Mouse (Mus musculus): ENCODE measurements around the gene Efna5. TPM values are rescaled to one million over a fixed set of nuclear protein-coding genes. Genes with fewer than 3 reads are reported as not detected.

The Efna5 gene
- total RNA-seq, 2 experiments from 2014 or later: 6.7 to 8.5 TPM

GRCm38 (mm10) chr17:62721595-62721994, 159.5 kb downstream of the Efna5 start:
- DNase-seq (ENCODE audit: low spot score in 2 of 2): no peak
- TF ChIP-seq CTCF (conservative IDR thresholded peaks at IDR 0.05): no peak
- Histone ChIP-seq H3K4me3 (no peak overlapping the region), H3K27ac (no peak overlapping the region)

- Histone ChIP-seq H3K27ac (no peak overlapping the region), H3K4me3 (peak overlapping the region; percentile 14; the same call in 1 of the 2 replicates)
- TF ChIP-seq CTCF (conservative IDR thresholded peaks at IDR 0.05): no peak
- DNase-seq (ENCODE audit: low spot score in 2 of 2): no peak
Measured at GRCm38 (mm10) chr17:62720740-62721450, 160.2 kb downstream of the Efna5 start.

GRCm38 (mm10) chr17:62717426-62718131, 163.5 kb downstream of the Efna5 start:
- DNase-seq (ENCODE audit: low spot score in 2 of 2): no peak
- no peak for TF ChIP-seq CTCF (conservative IDR thresholded peaks at IDR 0.05)
- Histone ChIP-seq H3K27ac (no peak overlapping the region), H3K4me3 (no peak overlapping the region)

DNA sequence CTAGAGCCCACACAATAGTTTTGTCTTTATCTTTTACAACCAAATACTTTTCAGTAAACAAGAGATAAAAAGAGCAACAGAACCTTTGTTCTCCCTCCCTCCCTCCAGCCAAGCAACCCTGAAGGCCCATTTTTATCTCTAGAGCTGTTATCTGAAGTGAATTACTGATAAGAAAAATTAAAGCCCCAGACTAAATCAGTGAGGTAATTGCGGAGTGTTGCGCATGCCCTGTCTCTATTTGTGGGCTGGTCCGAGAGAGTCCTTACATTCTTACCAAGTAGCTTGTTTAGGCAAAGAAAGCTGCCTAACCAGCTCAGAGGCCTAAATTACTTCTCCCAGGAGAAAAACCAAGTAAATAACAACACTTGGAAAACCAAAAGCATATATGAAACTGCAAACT, 167.7 kb downstream of the Efna5 start:
- no peak overlapping the region for H3K27ac ChIP-seq
- H3K4me3 ChIP-seq: no peak overlapping the region
- TF ChIP-seq CTCF (conservative IDR thresholded peaks at IDR 0.05): no peak
- DNase-seq (ENCODE audit: low spot score in 2 of 2): no peak

DNA sequence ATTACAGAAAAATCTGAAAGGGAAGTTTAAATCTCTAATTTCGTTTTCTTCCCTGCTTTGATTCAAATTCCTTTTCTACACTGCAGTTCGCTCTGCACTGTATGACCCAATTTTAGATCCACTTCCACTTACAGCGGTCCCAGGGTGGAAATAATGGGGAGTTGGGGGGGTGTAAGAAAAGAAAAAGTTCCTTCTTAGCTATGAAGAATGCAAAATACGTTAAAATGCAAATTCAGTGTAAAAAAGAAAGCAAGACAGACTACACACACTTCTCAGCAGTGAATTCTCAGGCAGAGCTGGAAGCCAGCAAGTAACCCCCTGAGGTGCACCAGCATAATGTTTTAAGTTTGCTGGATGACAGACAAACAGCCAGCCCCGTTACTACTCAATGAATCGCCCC, 174.7 kb downstream of the Efna5 start:
- no peak for TF ChIP-seq CTCF (conservative IDR thresholded peaks at IDR 0.05)
- no peak for DNase-seq (ENCODE audit: low spot score in 2 of 2)
- H3K4me3 ChIP-seq: no peak overlapping the region
- H3K27ac ChIP-seq: no peak overlapping the region

- H3K4me3 ChIP-seq: no peak overlapping the region
Measured at GRCm38 (mm10) chr17:62702020-62702814, 178.9 kb downstream of the Efna5 start.

DNA sequence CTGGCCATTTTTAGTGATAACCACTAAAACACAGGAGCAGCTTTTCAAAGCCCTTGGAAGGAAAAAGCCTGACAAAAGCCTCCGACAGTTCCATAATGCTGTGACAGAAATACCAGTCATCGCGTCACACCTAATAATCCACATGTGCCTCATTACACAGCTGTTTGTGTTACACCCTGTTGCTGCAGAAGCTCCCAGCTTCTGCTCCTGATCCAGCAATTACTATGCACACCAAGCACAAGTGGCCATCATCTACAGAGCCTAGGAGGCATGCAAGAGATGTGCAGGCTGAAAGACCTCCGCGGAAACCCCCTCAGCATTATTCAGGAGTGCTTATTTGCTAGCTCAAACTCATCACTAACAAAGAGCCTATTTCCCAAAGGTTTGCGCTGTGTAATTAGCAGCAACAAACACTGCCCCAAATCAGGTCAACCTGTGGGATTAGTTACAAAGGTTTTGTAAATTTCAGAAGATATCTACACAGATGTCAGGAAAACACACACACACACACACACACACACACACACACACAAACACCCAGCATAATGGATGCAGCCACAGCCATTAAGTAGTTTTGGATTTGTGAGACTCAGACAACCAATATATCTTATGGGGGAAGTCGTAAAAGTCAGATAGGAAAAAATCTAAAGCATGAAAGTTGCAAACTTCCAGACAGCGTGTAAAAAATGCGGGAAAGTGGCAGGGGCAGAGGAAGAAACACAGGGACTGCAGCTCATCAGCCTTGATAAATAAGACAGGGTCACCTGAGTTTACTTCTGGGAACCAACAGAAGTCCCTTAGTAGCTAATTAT, 180.1 kb downstream of the Efna5 start:
- no peak for DNase-seq (ENCODE audit: low spot score in 2 of 2)
- TF ChIP-seq CTCF (conservative IDR thresholded peaks at IDR 0.05): no peak
- Histone ChIP-seq H3K27ac (no peak overlapping the region), H3K4me3 (no peak overlapping the region)

More at GRCm38 (mm10) chr17:62702020-62702814, 178.9 kb downstream of the Efna5 start:
- no peak overlapping the region for H3K27ac ChIP-seq
- DNase-seq (ENCODE audit: low spot score in 2 of 2): no peak
- no peak for TF ChIP-seq CTCF (conservative IDR thresholded peaks at IDR 0.05)

- Histone ChIP-seq H3K4me3 (no peak overlapping the region), H3K27ac (no peak overlapping the region)
- no peak for DNase-seq (ENCODE audit: low spot score in 2 of 2)
- no peak for TF ChIP-seq CTCF (conservative IDR thresholded peaks at IDR 0.05)
Measured at GRCm38 (mm10) chr17:62694958-62695437, 186.1 kb downstream of the Efna5 start.

GRCm38 (mm10) chr17:62692242-62692641, 188.9 kb downstream of the Efna5 start:
- no peak for TF ChIP-seq CTCF (conservative IDR thresholded peaks at IDR 0.05)
- DNase-seq (ENCODE audit: low spot score in 2 of 2): no peak
- H3K4me3 ChIP-seq: no peak overlapping the region
- H3K27ac ChIP-seq: no peak overlapping the region

DNA sequence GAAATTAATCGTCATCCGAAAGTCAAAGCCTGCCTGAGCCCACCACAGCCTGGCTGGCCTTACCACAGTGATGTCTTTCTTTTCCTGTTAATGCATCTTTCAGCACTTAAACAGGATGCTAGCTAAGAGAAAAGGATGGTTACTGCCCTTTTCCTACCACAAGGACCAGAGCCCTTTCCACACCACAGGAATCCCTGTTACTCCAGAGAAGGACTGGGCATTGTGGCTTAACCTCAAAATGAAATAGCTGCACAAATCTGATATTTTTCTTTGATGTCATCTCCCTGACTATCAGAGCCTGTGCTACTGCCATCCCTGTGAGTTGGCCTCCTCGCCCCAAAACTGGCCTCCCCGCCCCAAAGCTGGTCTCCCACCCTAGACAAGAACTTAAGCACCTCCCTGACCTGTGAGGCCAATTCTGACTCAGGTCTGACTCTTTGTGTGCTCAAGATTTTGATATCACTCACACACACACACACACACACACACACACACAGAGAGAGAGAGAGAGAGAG, 189.9 kb downstream of the Efna5 start:
- Histone ChIP-seq H3K4me3 (no peak overlapping the region), H3K27ac (no peak overlapping the region)
- TF ChIP-seq CTCF (conservative IDR thresholded peaks at IDR 0.05): no peak
- no peak for DNase-seq (ENCODE audit: low spot score in 2 of 2)

DNA sequence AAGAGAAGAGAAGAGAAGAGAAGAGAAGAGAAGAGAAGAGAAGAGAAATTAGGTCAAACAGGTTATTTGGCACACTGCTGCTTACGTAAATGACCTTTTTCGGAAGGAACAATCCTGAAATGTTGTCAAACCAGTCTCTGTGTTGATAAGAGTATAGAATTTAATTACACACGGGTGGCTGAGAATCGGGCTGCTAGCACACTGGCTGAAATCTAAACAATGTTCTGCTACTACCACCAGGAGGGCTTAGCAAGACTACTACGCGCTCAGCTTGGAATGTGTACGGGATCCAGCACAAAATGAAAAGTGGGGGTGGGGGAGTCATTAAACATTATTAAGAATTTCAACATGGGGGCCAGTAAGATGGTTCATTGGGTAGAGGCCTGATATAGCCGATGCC, 190.9 kb downstream of the Efna5 start:
- Histone ChIP-seq H3K4me3 (no peak overlapping the region), H3K27ac (no peak overlapping the region)
- DNase-seq (ENCODE audit: low spot score in 2 of 2): no peak
- TF ChIP-seq CTCF (conservative IDR thresholded peaks at IDR 0.05): no peak

DNA sequence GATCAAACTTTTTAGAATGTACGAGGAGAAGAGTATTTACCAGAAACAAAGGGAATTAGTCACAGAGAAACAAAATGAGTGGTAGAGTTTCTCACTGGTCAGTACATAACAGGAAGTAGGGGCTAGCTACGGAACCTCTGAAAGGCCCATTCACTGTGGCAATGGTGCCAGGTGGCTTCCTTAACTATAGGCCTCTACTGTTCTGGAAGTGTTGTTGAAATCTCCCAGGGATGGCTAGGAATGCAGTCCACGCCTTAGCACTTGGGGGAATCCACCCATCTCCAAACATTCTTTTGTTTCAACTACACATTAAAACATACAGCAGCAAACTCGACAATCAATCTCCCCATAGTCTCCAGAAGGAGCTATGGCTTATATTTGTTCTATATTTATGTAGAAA, 191.5 kb downstream of the Efna5 start:
- no peak for DNase-seq (ENCODE audit: low spot score in 2 of 2)
- Histone ChIP-seq H3K4me3 (no peak overlapping the region), H3K27ac (no peak overlapping the region)
- TF ChIP-seq CTCF (conservative IDR thresholded peaks at IDR 0.05): no peak
